Mouse (Mus musculus) hindbrain, embryonic 13.5 days (tissue): ENCODE results near the gene Ddx17. TPM values are rescaled to one million over a fixed set of nuclear protein-coding genes. Genes with fewer than 3 reads are reported as not detected.
A peak's percentile ranks its signal among the peaks of the same experiment; 100 is the strongest.

ENCODE experiments used
- ATAC-seq: fragments of 200-750 bp; cut with Nextera tagmentation; 2 replicates; pipeline ENCODE4 v1.8.0; 2017; ENCODE audit warnings: moderate TSS enrichment; ENCODE audit not compliant: low FRiP score
- H3K27ac ChIP-seq: fragments of 300-500 bp; sonication (generic); 2 replicates; pipeline ENCODE4 v1.5.1; 2015; ENCODE audit warnings: inconsistent platforms, mild to moderate bottlenecking, moderate library complexity
- H3K27me3 ChIP-seq: fragments of 300-500 bp; sonication (generic); 2 replicates; pipeline ENCODE4 v1.6.1; 2015; ENCODE audit warnings: mild to moderate bottlenecking, inconsistent platforms
- H3K36me3 ChIP-seq: fragments of 300-500 bp; sonication (generic); 2 replicates; pipeline ENCODE4 v1.6.1; 2015; ENCODE audit warnings: mild to moderate bottlenecking, inconsistent platforms
- H3K4me1 ChIP-seq: fragments of 300-500 bp; sonication (generic); replicated peaks from 2 replicates; pipeline ENCODE4 v1.6.1; 2015; ENCODE audit warnings: inconsistent platforms
- H3K4me2 ChIP-seq: fragments of 300-500 bp; sonication (generic); 2 replicates; pipeline ENCODE4 v1.6.1; 2015; ENCODE audit warnings: inconsistent platforms, mild to moderate bottlenecking, moderate library complexity
- H3K4me3 ChIP-seq: fragments of 300-500 bp; sonication (generic); 2 replicates; pipeline ENCODE4 v1.5.1; 2015; ENCODE audit warnings: mild to moderate bottlenecking, inconsistent platforms
- H3K9ac ChIP-seq: fragments of 300-500 bp; sonication (generic); 2 replicates; pipeline ENCODE4 v1.6.1; 2015; ENCODE audit warnings: mild to moderate bottlenecking, inconsistent platforms
- H3K9me3 ChIP-seq: fragments of 300-500 bp; sonication (generic); 2 replicates; pipeline ENCODE4 v1.6.1; 2016; ENCODE audit warnings: inconsistent platforms
- WGBS: fragments of 180-500 bp; shearing (Covaris S2); methylation state at CpG from one replicate; pipeline ENCODE4 v1.1.7; 2015; 5-methylcytosine and 5-hydroxymethylcytosine counted together
- polyA plus RNA-seq: library from polyadenylated mRNA; unstranded; fragments of >200 nt; fragmentation: Nextera tagmentation; extraction: Ambion mirVana; gene quantifications from 2 replicates; pipeline ENCODE4 v1.2.1, GENCODE M21; 2015

Gene Ddx17
- polyA plus RNA-seq, 1 experiment from 2014 or later = 59.2 TPM

DNA sequence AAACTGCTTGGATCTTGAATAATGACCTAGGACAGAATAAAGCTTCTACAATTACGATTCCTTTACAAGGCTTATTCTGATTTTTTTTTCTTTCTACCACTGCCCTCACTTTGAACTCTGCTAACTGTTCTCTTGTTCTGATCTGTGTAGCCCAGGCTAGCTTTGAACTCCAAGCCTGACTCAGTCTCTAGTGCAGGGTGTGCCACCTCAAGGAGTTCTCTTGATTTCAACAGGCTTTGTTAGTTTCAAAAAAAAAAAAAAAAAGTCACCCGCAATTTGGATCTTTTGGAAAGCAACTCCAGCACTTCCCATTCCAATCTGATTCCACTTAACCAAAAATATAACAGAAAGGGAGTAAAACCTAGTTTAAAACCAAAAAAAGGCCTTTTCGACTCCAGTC is 1.0 kb downstream of the Ddx17 start:
- no peak for ATAC-seq
- Histone ChIP-seq H3K4me2 (peak overlapping the region; percentile 81), H3K27ac (peak overlapping the region; percentile 99), H3K27me3 (no peaks in the 10 kb centered on the region), H3K36me3 (peaks cover 35% of the 10 kb centered on the region), H3K9me3 (no peaks in the 10 kb centered on the region), H3K9ac (peak overlapping the region; percentile 98), H3K4me3 (peak overlapping the region; percentile 89), H3K4me1 (peaks cover 42% of the 10 kb centered on the region)
- WGBS = 4% methylated on average over 3 of the region's 3 CpGs

DNA sequence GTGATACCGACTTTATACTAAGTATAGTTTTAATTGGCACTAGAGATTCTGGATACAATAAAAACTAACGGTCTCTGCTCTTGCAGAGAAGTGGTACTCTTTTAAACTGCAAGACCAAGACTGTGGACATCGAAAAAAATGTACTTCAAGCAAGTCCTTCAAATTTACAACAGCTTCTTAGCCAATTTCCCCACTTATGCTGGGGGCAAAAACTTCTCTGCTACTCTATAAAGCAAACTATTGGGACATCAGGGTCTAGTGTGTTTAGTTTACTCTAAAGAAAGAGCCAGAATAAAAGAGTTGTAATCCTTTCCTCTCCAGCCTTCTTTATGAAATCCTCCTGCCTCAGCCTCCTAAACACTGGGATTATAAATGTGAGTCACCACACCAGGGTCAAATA is 2.6 kb downstream of the Ddx17 start:
- peaks cover 45% of the 10 kb centered on the region for H3K4me1 ChIP-seq
- H3K4me2 ChIP-seq = peak overlapping the region; percentile 81
- no peaks in the 10 kb centered on the region for H3K27me3 ChIP-seq
- H3K36me3 ChIP-seq = peaks cover 51% of the 10 kb centered on the region
- WGBS = 94% methylated on average over 3 of the region's 3 CpGs
- no peaks in the 10 kb centered on the region for H3K9me3 ChIP-seq
- no peak for ATAC-seq
- no peak overlapping the region for H3K9ac ChIP-seq
- H3K27ac ChIP-seq = no peak overlapping the region
- H3K4me3 ChIP-seq = peak overlapping the region; percentile 89

GRCm38 (mm10) chr15:79533796-79534195 is 12.7 kb downstream of the Ddx17 start:
- Histone ChIP-seq H3K4me2 (no peak overlapping the region), H3K4me1 (no peaks in the 10 kb centered on the region), H3K9ac (no peak overlapping the region), H3K4me3 (no peak overlapping the region), H3K27me3 (no peaks in the 10 kb centered on the region), H3K27ac (no peak overlapping the region), H3K9me3 (no peaks in the 10 kb centered on the region), H3K36me3 (peaks cover 98% of the 10 kb centered on the region)
- 91% methylated on average over 3 of the region's 3 CpGs for WGBS
- no peak for ATAC-seq

DNA sequence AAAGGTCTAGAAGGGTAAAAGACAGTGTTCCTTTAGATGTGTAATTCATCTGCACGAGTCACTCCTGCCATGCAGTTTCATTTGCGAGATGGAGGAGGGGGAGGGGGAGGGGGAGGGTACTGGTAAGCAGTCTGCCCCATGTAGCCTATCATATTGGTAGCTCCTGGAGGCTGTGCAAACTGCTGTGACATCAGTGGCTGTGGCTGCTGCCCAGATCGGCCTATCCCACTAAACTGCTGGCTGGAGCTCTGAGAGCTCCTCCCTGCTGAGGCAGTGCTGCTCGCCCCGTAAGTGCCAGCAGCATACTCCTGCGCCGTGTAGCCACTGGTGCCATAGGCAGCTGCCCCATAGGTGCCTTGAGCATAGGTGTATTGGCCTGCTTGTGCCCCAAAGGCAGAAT is 16.6 kb downstream of the Ddx17 start:
- Histone ChIP-seq H3K4me1 (no peaks in the 10 kb centered on the region), H3K27ac (no peak overlapping the region), H3K27me3 (no peaks in the 10 kb centered on the region), H3K4me2 (no peak overlapping the region), H3K4me3 (no peak overlapping the region), H3K9ac (no peak overlapping the region), H3K36me3 (peaks cover 89% of the 10 kb centered on the region), H3K9me3 (no peaks in the 10 kb centered on the region)
- no peak for ATAC-seq
- 78% methylated on average over 7 of the region's 7 CpGs for WGBS

GRCm38 (mm10) chr15:79527991-79528639 is 18.4 kb downstream of the Ddx17 start:
- ATAC-seq = no peak
- WGBS = 82% methylated on average over 5 of the region's 5 CpGs
- Histone ChIP-seq H3K4me3 (no peak overlapping the region), H3K27ac (0 out of 2 replicates have a peak overlapping the region, but pooled peaks have one; percentile 4), H3K27me3 (no peaks in the 10 kb centered on the region), H3K9me3 (no peaks in the 10 kb centered on the region), H3K9ac (no peak overlapping the region), H3K4me2 (no peak overlapping the region), H3K36me3 (peaks cover 76% of the 10 kb centered on the region), H3K4me1 (no peaks in the 10 kb centered on the region)

GRCm38 (mm10) chr15:79527192-79527591 is 19.3 kb downstream of the Ddx17 start:
- Histone ChIP-seq H3K36me3 (peaks cover 68% of the 10 kb centered on the region), H3K4me3 (no peak overlapping the region), H3K27ac (0 out of 2 replicates have a peak overlapping the region, but pooled peaks have one; percentile 3), H3K9me3 (no peaks in the 10 kb centered on the region), H3K9ac (no peak overlapping the region), H3K4me2 (no peak overlapping the region), H3K4me1 (no peaks in the 10 kb centered on the region), H3K27me3 (no peaks in the 10 kb centered on the region)
- no peak for ATAC-seq
- whole genome bisulfite sequencing = 83% methylated on average over 4 of the region's 4 CpGs

- Histone ChIP-seq H3K27me3 (0 out of 2 replicates have a peak, but pooled peaks cover 5% of the 10 kb centered on the region), H3K9ac (no peak overlapping the region), H3K36me3 (peaks cover 58% of the 10 kb centered on the region), H3K27ac (0 out of 2 replicates have a peak overlapping the region, but pooled peaks have one; percentile 3), H3K4me2 (no peak overlapping the region), H3K4me3 (no peak overlapping the region), H3K4me1 (no peaks in the 10 kb centered on the region), H3K9me3 (no peaks in the 10 kb centered on the region)
- WGBS = 65% methylated on average over 9 of the region's 9 CpGs
- no peak for ATAC-seq
These were observed 20.4 kb downstream of the Ddx17 start for GRCm38 (mm10) chr15:79525979-79526768.

DNA sequence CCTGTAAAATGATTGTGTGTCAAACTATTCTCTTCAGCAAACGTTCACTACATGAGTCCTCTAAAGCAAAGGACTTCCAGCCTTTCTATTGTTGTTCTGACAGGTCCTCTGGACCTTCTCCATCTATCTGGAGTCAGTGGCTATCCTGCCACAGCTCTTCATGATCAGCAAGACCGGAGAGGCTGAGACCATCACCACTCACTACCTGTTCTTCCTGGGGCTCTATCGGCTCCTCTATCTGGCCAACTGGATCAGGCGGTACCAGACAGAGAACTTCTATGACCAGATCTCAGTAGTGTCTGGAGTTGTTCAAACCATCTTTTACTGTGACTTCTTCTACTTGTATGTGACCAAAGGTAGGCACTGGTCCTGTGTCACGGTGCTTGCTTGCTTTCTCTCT is 21.0 kb downstream of the Ddx17 start:
- Histone ChIP-seq H3K27ac (no peak overlapping the region), H3K9ac (no peak overlapping the region), H3K27me3 (0 out of 2 replicates have a peak, but pooled peaks cover 5% of the 10 kb centered on the region), H3K36me3 (peaks cover 51% of the 10 kb centered on the region), H3K4me2 (no peak overlapping the region), H3K9me3 (no peaks in the 10 kb centered on the region), H3K4me3 (no peak overlapping the region), H3K4me1 (no peaks in the 10 kb centered on the region)
- 91% methylated on average over 5 of the region's 5 CpGs for WGBS
- ATAC-seq = no peak

- Histone ChIP-seq H3K9ac (no peak overlapping the region), H3K27ac (no peak overlapping the region), H3K4me1 (peaks cover 23% of the 10 kb centered on the region), H3K4me3 (no peak overlapping the region), H3K4me2 (no peak overlapping the region), H3K9me3 (no peaks in the 10 kb centered on the region), H3K27me3 (peaks cover 54% of the 10 kb centered on the region), H3K36me3 (0 out of 2 replicates have a peak, but pooled peaks cover 5% of the 10 kb centered on the region)
- no peak for ATAC-seq
- WGBS = 54% methylated on average over 16 of the region's 16 CpGs
These were observed 26.9 kb downstream of the Ddx17 start for GRCm38 (mm10) chr15:79519400-79520220.

DNA sequence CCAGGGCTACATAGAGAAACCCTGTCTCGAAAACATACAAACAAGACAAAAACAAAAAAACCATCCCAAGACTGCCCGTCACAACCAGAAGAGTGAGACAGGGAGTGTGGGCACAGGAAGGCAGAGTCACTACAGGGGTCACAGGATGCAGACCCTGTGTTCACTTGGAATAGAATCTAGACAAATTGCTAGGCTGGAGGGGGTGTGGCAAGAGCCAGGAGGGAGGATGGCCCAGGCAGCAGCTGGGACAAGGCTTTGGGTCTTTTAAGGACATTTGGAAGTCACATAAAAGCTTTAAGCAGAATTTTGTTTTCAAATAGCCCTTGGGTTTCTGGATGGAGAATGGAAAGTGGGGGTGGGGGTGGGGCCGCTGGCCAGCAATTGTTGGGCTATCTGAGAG is 28.0 kb downstream of the Ddx17 start:
- no peak overlapping the region for H3K4me2 ChIP-seq
- ATAC-seq = no peak
- no peak overlapping the region for H3K9ac ChIP-seq
- H3K27ac ChIP-seq = no peak overlapping the region
- H3K4me1 ChIP-seq = peaks cover 23% of the 10 kb centered on the region
- WGBS = 90% methylated on average over 3 of the region's 3 CpGs
- H3K9me3 ChIP-seq = no peaks in the 10 kb centered on the region
- no peak overlapping the region for H3K4me3 ChIP-seq
- H3K36me3 ChIP-seq = 0 out of 2 replicates have a peak, but pooled peaks cover 1% of the 10 kb centered on the region
- peaks cover 64% of the 10 kb centered on the region for H3K27me3 ChIP-seq

DNA sequence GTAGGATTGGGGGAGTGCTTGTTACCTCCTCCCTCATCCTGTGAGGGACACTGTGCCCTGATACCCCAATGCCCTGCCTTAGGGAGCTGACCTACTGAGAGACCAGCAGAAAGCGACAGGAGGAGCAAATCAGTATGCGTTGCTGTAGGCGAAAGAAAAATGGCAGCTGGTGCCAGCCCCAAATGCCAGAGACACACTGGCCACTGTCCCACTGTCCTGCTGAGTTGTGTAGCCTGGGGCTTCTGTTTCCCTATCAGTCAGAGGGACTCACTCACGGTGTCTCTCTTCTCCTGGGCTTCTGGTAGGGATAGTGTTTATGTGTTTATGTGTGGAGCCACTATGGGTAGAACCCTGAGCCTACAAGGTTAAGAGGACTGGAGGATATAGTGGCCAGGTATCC is 28.8 kb downstream of the Ddx17 start:
- H3K36me3 ChIP-seq = no peaks in the 10 kb centered on the region
- no peak for ATAC-seq
- no peak overlapping the region for H3K4me2 ChIP-seq
- H3K27ac ChIP-seq = no peak overlapping the region
- H3K9ac ChIP-seq = no peak overlapping the region
- H3K9me3 ChIP-seq = no peaks in the 10 kb centered on the region
- whole genome bisulfite sequencing = 74% methylated on average over 4 of the region's 4 CpGs
- H3K27me3 ChIP-seq = peaks cover 73% of the 10 kb centered on the region
- H3K4me1 ChIP-seq = peaks cover 24% of the 10 kb centered on the region
- no peak overlapping the region for H3K4me3 ChIP-seq
